Mouse (Mus musculus) myocyte (in vitro differentiated cells): ENCODE measurements around the gene Ccser1.

Experiments
- CEBPB ChIP-seq: IDR thresholded peaks from 2 replicates; pipeline ENCODE4 v1.6.1; 2011; ENCODE audit warnings: mild to moderate bottlenecking, moderate library complexity; ENCODE audit not compliant: poor library complexity, insufficient read depth, severe bottlenecking
- E2F4 ChIP-seq: IDR thresholded peaks from one replicate; pipeline ENCODE4 v1.6.1; 2011; ENCODE audit warnings: mild to moderate bottlenecking, control low read depth, moderate library complexity; ENCODE audit not compliant: insufficient read depth
- MAX ChIP-seq: IDR thresholded peaks from one replicate; pipeline ENCODE4 v1.6.1; 2011; ENCODE audit warnings: low read depth, mild to moderate bottlenecking, control low read depth
- MYOD1 ChIP-seq, 3 experiments: IDR thresholded peaks; one replicate each; pipeline ENCODE4 v1.6.1; 2011; ENCODE audit warnings: control low read depth in 2 of 3, low read depth in 2 of 3, mild to moderate bottlenecking in 2 of 3, moderate library complexity in 1 of 3; ENCODE audit not compliant: insufficient read length in 2 of 3, control insufficient read depth in 1 of 3
- POLR2A ChIP-seq: IDR thresholded peaks from one replicate; pipeline ENCODE4 v1.6.1; 2011; ENCODE audit warnings: low read depth, mild to moderate bottlenecking, control low read depth, moderate library complexity; ENCODE audit not compliant: insufficient read length
- POLR2AphosphoS2 ChIP-seq: IDR thresholded peaks from one replicate; pipeline ENCODE4 v1.6.1; 2011; ENCODE audit warnings: low read depth, control low read depth; ENCODE audit not compliant: insufficient read length
- TCF12 ChIP-seq: IDR thresholded peaks from one replicate; pipeline ENCODE4 v1.6.1; 2011; ENCODE audit warnings: mild to moderate bottlenecking, control low read depth; ENCODE audit not compliant: poor library complexity, insufficient read depth, severe bottlenecking
- TCF3 ChIP-seq: IDR thresholded peaks from one replicate; pipeline ENCODE4 v1.6.1; 2011; ENCODE audit warnings: low read depth, control low read depth; ENCODE audit not compliant: insufficient read length
- USF1 ChIP-seq: IDR thresholded peaks from one replicate; pipeline ENCODE4 v1.6.1; 2011; ENCODE audit warnings: low read depth, mild to moderate bottlenecking, control low read depth, moderate library complexity

DNA sequence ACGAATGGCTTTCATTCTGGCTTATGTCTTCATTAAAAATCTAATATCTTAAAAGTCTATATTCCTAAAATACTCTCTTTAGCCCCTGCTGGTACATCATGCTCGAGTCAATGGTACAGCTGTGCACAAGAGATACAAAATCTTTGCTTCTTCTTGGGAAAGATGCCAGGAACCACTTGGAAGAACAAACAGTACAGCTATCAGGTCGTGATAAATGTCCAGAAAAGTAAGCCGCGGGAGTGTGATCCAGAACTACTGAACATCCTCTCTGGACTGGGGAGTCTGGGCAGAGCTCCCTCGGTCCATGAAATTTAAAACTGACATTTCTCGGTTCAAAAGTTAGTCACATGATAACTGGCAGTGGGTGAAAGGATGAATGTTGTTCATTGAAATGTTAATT is 99.4 kb downstream of the Ccser1 start:
- TF ChIP-seq MAX (no peak), POLR2AphosphoS2 (no peak), E2F4 (no peak), POLR2A (no peak), MYOD1 (IDR thresholded peaks at IDR 0.05; ENCODE audit: control insufficient read depth in 1 of 3, insufficient read length in 2 of 3, low read depth in 2 of 3) (no peak), TCF12 (no peak), USF1 (no peak), TCF3 (no peak), CEBPB (no peak)
